Mouse (Mus musculus) myocyte (in vitro differentiated cells): Measurements from ENCODE around the gene Cmtm4. TPM values are rescaled to one million over a fixed set of nuclear protein-coding genes. Genes with fewer than 3 reads are reported as not detected.

Experiments used
- H3K27me3 ChIP-seq: one replicate; pipeline ENCODE4 v1.6.1; 2011; ENCODE audit not compliant: control insufficient read depth, insufficient read depth, insufficient read length
- H3K36me3 ChIP-seq: one replicate; pipeline ENCODE4 v1.6.1; 2011; ENCODE audit not compliant: control insufficient read depth, insufficient read depth
- H3K4me2 ChIP-seq: one replicate; pipeline ENCODE4 v1.6.1; 2011; ENCODE audit warnings: low read depth, control low read depth
- H3K4me3 ChIP-seq: one replicate; pipeline ENCODE4 v1.5.1; 2011; ENCODE audit warnings: mild to moderate bottlenecking, control low read depth, moderate library complexity
- H3K79me2 ChIP-seq: one replicate; pipeline ENCODE4 v1.6.1; 2011; ENCODE audit not compliant: control insufficient read depth, insufficient read depth
- H3ac ChIP-seq: one replicate; pipeline ENCODE4 v1.6.1; 2011; ENCODE audit not compliant: control insufficient read depth, insufficient read length
- CEBPB ChIP-seq: IDR thresholded peaks from 2 replicates; pipeline ENCODE4 v1.6.1; 2011; ENCODE audit warnings: mild to moderate bottlenecking, moderate library complexity; ENCODE audit not compliant: poor library complexity, insufficient read depth, severe bottlenecking
- E2F4 ChIP-seq: IDR thresholded peaks from one replicate; pipeline ENCODE4 v1.6.1; 2011; ENCODE audit warnings: mild to moderate bottlenecking, control low read depth, moderate library complexity; ENCODE audit not compliant: insufficient read depth
- MAX ChIP-seq: IDR thresholded peaks from one replicate; pipeline ENCODE4 v1.6.1; 2011; ENCODE audit warnings: low read depth, mild to moderate bottlenecking, control low read depth
- MYOD1 ChIP-seq, 3 experiments: IDR thresholded peaks; one replicate each; pipeline ENCODE4 v1.6.1; 2011; ENCODE audit warnings: control low read depth in 2 of 3, low read depth in 2 of 3, mild to moderate bottlenecking in 2 of 3, moderate library complexity in 1 of 3; ENCODE audit not compliant: insufficient read length in 2 of 3, control insufficient read depth in 1 of 3
- MYOG ChIP-seq, 3 experiments: IDR thresholded peaks; one replicate each; pipeline ENCODE4 v1.6.1; 2011; ENCODE audit warnings: control low read depth in 2 of 3, low read depth in 2 of 3, mild to moderate bottlenecking in 2 of 3; ENCODE audit not compliant: insufficient read length in 2 of 3, control insufficient read depth in 1 of 3, insufficient read depth in 1 of 3
- POLR2A ChIP-seq: IDR thresholded peaks from one replicate; pipeline ENCODE4 v1.6.1; 2011; ENCODE audit warnings: low read depth, mild to moderate bottlenecking, control low read depth, moderate library complexity; ENCODE audit not compliant: insufficient read length
- POLR2AphosphoS2 ChIP-seq: IDR thresholded peaks from one replicate; pipeline ENCODE4 v1.6.1; 2011; ENCODE audit warnings: low read depth, control low read depth; ENCODE audit not compliant: insufficient read length
- REST ChIP-seq: IDR thresholded peaks from one replicate; pipeline ENCODE4 v1.6.1; 2011; ENCODE audit warnings: mild to moderate bottlenecking, control low read depth, moderate library complexity; ENCODE audit not compliant: insufficient read depth, insufficient read length
- SRF ChIP-seq: IDR thresholded peaks from one replicate; pipeline ENCODE4 v1.6.1; 2011; ENCODE audit warnings: low read depth; ENCODE audit not compliant: control insufficient read depth, insufficient read length
- TCF12 ChIP-seq: IDR thresholded peaks from one replicate; pipeline ENCODE4 v1.6.1; 2011; ENCODE audit warnings: mild to moderate bottlenecking, control low read depth; ENCODE audit not compliant: poor library complexity, insufficient read depth, severe bottlenecking
- TCF3 ChIP-seq: IDR thresholded peaks from one replicate; pipeline ENCODE4 v1.6.1; 2011; ENCODE audit warnings: low read depth, control low read depth; ENCODE audit not compliant: insufficient read length
- USF1 ChIP-seq: IDR thresholded peaks from one replicate; pipeline ENCODE4 v1.6.1; 2011; ENCODE audit warnings: low read depth, mild to moderate bottlenecking, control low read depth, moderate library complexity
- polyA plus RNA-seq: library from polyadenylated mRNA; unstranded; fragments of >200 nt; fragmentation: generic; extraction: Trizol; gene quantifications from one replicate; pipeline ENCODE4 v1.2.1, GENCODE M21; 2012; ENCODE audit warnings: missing spikeins

Gene Cmtm4
- polyA plus RNA-seq, 1 experiment, result 5.5 TPM

DNA sequence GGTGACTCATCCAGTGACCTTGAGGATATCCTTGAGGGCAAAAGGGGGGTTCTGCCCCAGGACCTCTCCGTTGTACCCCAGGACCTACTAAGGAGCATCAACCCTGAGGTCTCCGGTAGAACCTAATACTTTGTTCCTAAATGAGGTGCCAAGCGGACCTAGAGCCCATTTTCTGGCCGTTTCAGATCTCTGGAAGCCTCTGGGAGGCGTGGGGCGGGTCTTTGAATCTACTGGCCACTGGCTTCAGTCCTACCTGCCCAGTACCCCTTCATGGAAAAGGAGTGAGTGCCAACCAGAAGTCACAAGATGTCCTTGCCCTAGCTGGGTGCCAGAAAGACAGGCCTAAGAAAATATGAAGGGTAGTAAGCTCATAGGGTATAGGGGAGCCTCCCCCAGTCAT, 53.9 kb downstream of the Cmtm4 start:
- TF ChIP-seq USF1 (no peak), TCF12 (no peak), MYOG (IDR thresholded peaks at IDR 0.05; ENCODE audit: control insufficient read depth in 1 of 3, insufficient read depth in 1 of 3, insufficient read length in 2 of 3, low read depth in 2 of 3) (no peak), CEBPB (no peak), SRF (no peak), MAX (no peak)
- peak overlapping the region; percentile 28 for H3ac ChIP-seq
- no peaks in the 10 kb centered on the region for H3K27me3 ChIP-seq
- no peaks in the 10 kb centered on the region for H3K79me2 ChIP-seq
- H3K4me3 ChIP-seq, result peak overlapping the region; percentile 68
- peak overlapping the region; percentile 73 for H3K4me2 ChIP-seq
- no peaks in the 10 kb centered on the region for H3K36me3 ChIP-seq

DNA sequence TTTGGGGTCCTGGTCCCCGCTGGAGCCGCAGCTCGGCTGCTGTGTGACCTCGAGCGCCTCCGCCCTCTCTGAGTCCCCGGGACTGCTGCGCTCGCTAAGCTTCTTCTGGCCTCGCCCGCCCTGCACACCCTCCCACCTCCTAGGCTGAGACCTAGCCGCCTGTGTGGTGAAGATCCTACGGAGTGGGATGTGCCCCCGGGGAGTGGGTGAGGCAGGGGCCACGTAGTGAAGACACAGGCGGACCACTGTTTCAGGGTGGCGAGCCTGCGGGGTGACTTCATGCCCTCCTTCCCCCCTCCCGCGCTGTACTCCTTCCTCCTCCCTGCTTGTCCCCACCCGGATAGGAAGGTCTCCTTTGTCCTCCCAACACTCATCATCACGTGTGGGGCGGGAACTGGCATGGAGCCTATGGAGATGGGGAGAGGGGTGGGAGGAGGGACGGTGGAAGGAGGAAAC, 54.5 kb downstream of the Cmtm4 start:
- Histone ChIP-seq H3K36me3 (no peaks in the 10 kb centered on the region), H3ac (peak overlapping the region; percentile 28), H3K4me3 (peak overlapping the region; percentile 68), H3K79me2 (no peaks in the 10 kb centered on the region), H3K27me3 (no peaks in the 10 kb centered on the region), H3K4me2 (peak overlapping the region; percentile 73)
- no peak for TF ChIP-seq TCF12
- peak; percentile 87 for TF ChIP-seq USF1
- no peak for TF ChIP-seq MYOG (IDR thresholded peaks at IDR 0.05; ENCODE audit: control insufficient read depth in 1 of 3, insufficient read depth in 1 of 3, insufficient read length in 2 of 3, low read depth in 2 of 3)
- peak; percentile 77 for TF ChIP-seq POLR2A
- TF ChIP-seq E2F4, result no peak
- peak; percentile 83 for TF ChIP-seq POLR2AphosphoS2
- TF ChIP-seq MYOD1 (IDR thresholded peaks at IDR 0.05; ENCODE audit: control insufficient read depth in 1 of 3, insufficient read length in 2 of 3, low read depth in 2 of 3), result no peak
- TF ChIP-seq TCF3, result no peak

DNA sequence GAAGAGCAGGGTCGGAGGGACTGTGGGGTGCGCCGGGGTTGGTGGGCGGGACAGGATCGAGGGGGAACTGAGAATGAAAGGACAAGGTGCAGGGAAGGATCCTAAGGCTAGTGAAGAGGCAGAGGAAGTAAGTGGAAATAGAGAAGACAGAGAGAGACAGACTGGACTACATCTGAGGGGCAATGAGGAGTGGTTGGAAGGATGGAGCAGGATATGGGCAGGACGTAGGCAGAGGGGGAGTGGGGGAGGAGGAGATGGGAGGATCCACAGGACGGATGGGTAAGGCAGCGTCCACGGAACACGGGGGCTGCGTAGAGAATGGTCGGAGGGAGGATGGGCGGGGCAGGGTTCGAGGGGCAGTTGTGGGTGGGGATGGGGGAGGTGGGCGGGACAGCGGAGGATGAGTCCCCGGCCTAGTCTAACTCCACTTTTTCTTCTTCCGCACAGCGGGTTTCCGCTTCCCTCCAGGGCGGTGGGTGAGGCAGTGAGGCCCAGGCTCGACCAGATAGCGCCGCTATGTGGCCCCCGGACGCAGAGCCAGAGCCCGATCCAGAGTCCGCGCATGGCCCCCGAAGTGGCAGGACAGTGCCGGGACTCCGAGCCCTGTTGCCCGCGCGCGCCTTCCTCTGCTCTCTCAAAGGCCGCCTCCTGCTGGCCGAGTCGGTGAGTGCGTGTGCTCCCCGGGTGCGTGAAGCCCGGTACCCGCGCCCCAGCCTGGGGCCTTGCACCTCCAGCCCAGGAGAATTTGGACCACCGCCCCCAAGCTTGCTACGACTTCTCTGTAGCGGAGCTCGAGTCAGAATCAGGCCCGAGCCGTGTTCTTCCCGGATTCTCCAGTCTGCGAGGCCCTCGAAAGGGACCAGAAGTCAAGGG, 55.1 kb downstream of the Cmtm4 start:
- peak overlapping the region; percentile 68 for H3K4me3 ChIP-seq
- TF ChIP-seq TCF3 (no peak), TCF12 (no peak), MYOG (IDR thresholded peaks at IDR 0.05; ENCODE audit: control insufficient read depth in 1 of 3, insufficient read depth in 1 of 3, insufficient read length in 2 of 3, low read depth in 2 of 3) (no peak), POLR2A (peak; percentile 60), REST (no peak), E2F4 (no peak), MAX (no peak), MYOD1 (IDR thresholded peaks at IDR 0.05; ENCODE audit: control insufficient read depth in 1 of 3, insufficient read length in 2 of 3, low read depth in 2 of 3) (no peak), USF1 (no peak), SRF (no peak), CEBPB (no peak), POLR2AphosphoS2 (peak; percentile 24)
- no peaks in the 10 kb centered on the region for H3K36me3 ChIP-seq
- H3K27me3 ChIP-seq, result no peaks in the 10 kb centered on the region
- H3ac ChIP-seq, result peak overlapping the region; percentile 28
- H3K4me2 ChIP-seq, result peak overlapping the region; percentile 89
- no peaks in the 10 kb centered on the region for H3K79me2 ChIP-seq

- Histone ChIP-seq H3K79me2 (no peaks in the 10 kb centered on the region), H3K27me3 (no peaks in the 10 kb centered on the region), H3K36me3 (no peaks in the 10 kb centered on the region), H3K4me3 (peak overlapping the region; percentile 68), H3K4me2 (peak overlapping the region; percentile 89), H3ac (peak overlapping the region; percentile 28)
- TF ChIP-seq TCF12 (no peak), MYOD1 (IDR thresholded peaks at IDR 0.05; ENCODE audit: control insufficient read depth in 1 of 3, insufficient read length in 2 of 3, low read depth in 2 of 3) (no peak), USF1 (no peak), TCF3 (no peak), CEBPB (no peak), E2F4 (no peak)
Observed at GRCm38 (mm10) chr8:104339983-104340232, 55.7 kb downstream of the Cmtm4 start.

GRCm38 (mm10) chr8:104339229-104339982, 56.2 kb downstream of the Cmtm4 start, which contains the start of gene Cmtm3:
Gene Cmtm3 (plus strand): TSS chr8:104339410.
- TF ChIP-seq MAX (no peak), MYOD1 (IDR thresholded peaks at IDR 0.05; ENCODE audit: control insufficient read depth in 1 of 3, insufficient read length in 2 of 3, low read depth in 2 of 3) (no peak), TCF3 (no peak), POLR2A (no peak), E2F4 (no peak), POLR2AphosphoS2 (no peak), CEBPB (no peak), SRF (no peak), REST (no peak), MYOG (IDR thresholded peaks at IDR 0.05; ENCODE audit: control insufficient read depth in 1 of 3, insufficient read depth in 1 of 3, insufficient read length in 2 of 3, low read depth in 2 of 3) (no peak), USF1 (no peak), TCF12 (no peak)
- Histone ChIP-seq H3K4me2 (peak within 1 kb of the TSS; percentile 89), H3K79me2 (no peaks in the 10 kb centered on the region), H3K27me3 (no peaks in the 10 kb centered on the region), H3ac (peak within 1 kb of the TSS; percentile 28), H3K4me3 (peak within 1 kb of the TSS; percentile 68), H3K36me3 (no peaks in the 10 kb centered on the region)
